8 mouse cellular contexts compared by ENCODE assay signal in the genomic region with DNA sequence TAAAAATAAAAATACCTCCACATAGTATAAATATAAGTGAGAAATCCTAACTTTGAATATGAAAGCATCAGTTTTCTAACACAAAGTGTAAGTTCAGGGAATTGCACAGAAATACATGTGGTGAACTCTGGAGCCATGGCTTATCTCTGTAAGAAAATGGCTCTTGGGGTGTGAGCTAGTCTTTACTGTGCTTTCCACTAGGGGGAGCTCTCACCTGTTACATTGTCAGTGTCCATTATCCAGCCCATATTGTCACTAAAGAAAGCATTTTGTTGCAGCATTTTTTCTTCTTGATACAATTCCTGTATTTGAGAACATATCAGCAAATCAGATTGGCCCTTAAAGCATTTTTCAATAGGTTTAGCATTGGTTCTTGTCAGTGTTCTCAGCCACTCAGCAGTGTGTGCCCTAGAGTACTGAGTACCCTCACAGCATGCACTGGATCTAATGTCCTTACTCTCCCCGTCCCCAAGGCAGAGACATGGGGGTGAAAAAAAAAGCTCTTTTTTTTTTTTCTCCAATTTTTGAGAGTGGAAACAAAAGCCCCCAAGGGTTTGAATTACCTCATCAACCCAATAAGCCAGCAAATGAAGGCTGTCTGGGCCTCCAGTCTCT. TPM values are rescaled to one million over a fixed set of nuclear protein-coding genes. Genes with fewer than 3 reads are reported as not detected.
DNase-seq lines count a peak whose midpoint lies in the region; ATAC-seq and TF ChIP-seq lines count a peak whose summit lies in the region.

No protein-coding gene starts in this region.

- H3K4me1 ChIP-seq in embryonic fibroblast, embryonic 13.5 days (ENCODE audit: control insufficient read depth, insufficient read depth, low read length): peaks cover 16% of the 10 kb centered on the region
- no peaks in the 10 kb centered on the region for H3K4me1 ChIP-seq in hindbrain, postnatal 0 days (ENCODE audit: insufficient read depth, low read length)
- H3K4me1 ChIP-seq in limb, embryonic 14.5 days (ENCODE audit: control insufficient read depth, insufficient read depth, low read length): peaks cover 10% of the 10 kb centered on the region

- WGBS in hindbrain, postnatal 0 days: 50% methylated on average over 1 of the region's 1 CpGs
- WGBS in limb, embryonic 14.5 days: 57% methylated on average over 1 of the region's 1 CpGs

- ATAC-seq in hindbrain, postnatal 0 days: peak; percentile 68; the same call in 1 of the 2 replicates
- ATAC-seq in limb, embryonic 14.5 days (ENCODE audit: low FRiP score, low read depth): peak; percentile 43; the same call in 1 of the 2 replicates

- H3K9ac ChIP-seq in hindbrain, postnatal 0 days (replicated peaks; ENCODE audit: low read length): no peak overlapping the region
- H3K9ac ChIP-seq in limb, embryonic 14.5 days (ENCODE audit: low read depth, low read length, severe bottlenecking): no peak overlapping the region

- peak; percentile 70 to 72 for DNase-seq in right cerebral cortex, adult 2 months (ENCODE audit: low spot score in 2 of 2)
- no peak for DNase-seq in right cerebral cortex, postnatal 36 days (ENCODE audit: low spot score in 2 of 2)
- DNase-seq in ZHBTc4 (ENCODE audit: low read depth, low spot score): peak; percentile 81
- DNase-seq in hindbrain, postnatal 0 days (ENCODE audit: low spot score): peak; percentile 90
- peak; percentile 87 for DNase-seq in limb, embryonic 14.5 days (ENCODE audit: low spot score)
- DNase-seq in frontal cortex, postnatal 14 days (ENCODE audit: low spot score in 2 of 2): no peak

- no peaks in the 10 kb centered on the region for H3K79me2 ChIP-seq in myocyte (ENCODE audit: control insufficient read depth, insufficient read depth)

- H3K9me3 ChIP-seq in hindbrain, postnatal 0 days (ENCODE audit: low read length): no peaks in the 10 kb centered on the region
- H3K9me3 ChIP-seq in limb, embryonic 14.5 days (ENCODE audit: control insufficient read depth, low read length): no peaks in the 10 kb centered on the region

- peak overlapping the region; percentile 59; the same call in 1 of the 2 replicates for H3K27ac ChIP-seq in embryonic fibroblast, embryonic 13.5 days (ENCODE audit: insufficient read depth, low read length)
- H3K27ac ChIP-seq in hindbrain, postnatal 0 days: no peak overlapping the region
- no peak overlapping the region; the same call in 1 of the 2 replicates for H3K27ac ChIP-seq in limb, embryonic 14.5 days (replicated peaks; ENCODE audit: low read depth, low read length)

- H3K36me3 ChIP-seq in hindbrain, postnatal 0 days (ENCODE audit: insufficient read depth, low read length): peaks cover 10% of the 10 kb centered on the region; the same call in 1 of the 2 replicates
- peaks cover 12% of the 10 kb centered on the region for H3K36me3 ChIP-seq in limb, embryonic 14.5 days (ENCODE audit: control insufficient read depth, insufficient read depth, low read length)
- no peaks in the 10 kb centered on the region for H3K36me3 ChIP-seq in myocyte (ENCODE audit: control insufficient read depth, insufficient read depth)

- TF ChIP-seq POLR2A in embryonic fibroblast, embryonic 13.5 days (IDR thresholded peaks at IDR 0.05; ENCODE audit: low read depth, low read length): no peak
- no peak for TF ChIP-seq POLR2A in limb, embryonic 14.5 days (IDR thresholded peaks at IDR 0.05; ENCODE audit: borderline replicate concordance, extremely low read depth, insufficient read depth, insufficient read length)
- TF ChIP-seq POLR2A in myocyte (IDR thresholded peaks at IDR 0.05; ENCODE audit: insufficient read length, low read depth): no peak

- H3K27me3 ChIP-seq in hindbrain, postnatal 0 days (ENCODE audit: insufficient read depth, low read length): no peaks in the 10 kb centered on the region
- H3K27me3 ChIP-seq in limb, embryonic 14.5 days (ENCODE audit: control insufficient read depth, insufficient read depth, low read length): no peaks in the 10 kb centered on the region
- H3K27me3 ChIP-seq in myocyte (ENCODE audit: control insufficient read depth, insufficient read depth, insufficient read length): no peaks in the 10 kb centered on the region

- H3K4me3 ChIP-seq in embryonic fibroblast, embryonic 13.5 days (ENCODE audit: insufficient read depth, low read length): no peak overlapping the region
- no peak overlapping the region for H3K4me3 ChIP-seq in hindbrain, postnatal 0 days (ENCODE audit: low read length)
- no peak overlapping the region for H3K4me3 ChIP-seq in limb, embryonic 14.5 days (replicated peaks; ENCODE audit: low read length)
- no peak overlapping the region for H3K4me3 ChIP-seq in myocyte

- H3K4me2 ChIP-seq in hindbrain, postnatal 0 days (ENCODE audit: low read depth, low read length): no peak overlapping the region
- H3K4me2 ChIP-seq in limb, embryonic 14.5 days (replicated peaks; ENCODE audit: low read depth, low read length, severe bottlenecking): no peak overlapping the region
- H3K4me2 ChIP-seq in myocyte (ENCODE audit: low read depth): peak overlapping the region; percentile 85

- no peak for TF ChIP-seq CTCF in embryonic fibroblast, embryonic 13.5 days (IDR thresholded peaks at IDR 0.05; ENCODE audit: borderline replicate concordance, insufficient read depth, low read length)
- peak; percentile 90 for TF ChIP-seq CTCF in hindbrain, postnatal 0 days (IDR thresholded peaks at IDR 0.05; ENCODE audit: low read depth)

- H3ac ChIP-seq in myocyte (ENCODE audit: control insufficient read depth, insufficient read length): no peak overlapping the region

TF ChIP-seq in myocyte, 11 proteins besides CTCF, POLR2A, EP300 and RAD21:
- no peak for TF ChIP-seq USF1 (IDR thresholded peaks at IDR 0.05; ENCODE audit: low read depth)
- no peak for TF ChIP-seq TCF12 (IDR thresholded peaks at IDR 0.05; ENCODE audit: insufficient read depth, poor library complexity, severe bottlenecking)
- TF ChIP-seq MYOD1 (IDR thresholded peaks at IDR 0.05; ENCODE audit: control insufficient read depth in 1 of 3, insufficient read length in 2 of 3, low read depth in 2 of 3): no peak

RNA-seq across cellular contexts. Expression of gene Cep63, which starts 6.7 kb away (rescaled TPM):
- 22.8 and 27.0 TPM in 2 replicates for polyA plus RNA-seq in embryonic fibroblast, embryonic 13.5 days (2011; ENCODE audit: insufficient read length, low read depth, missing spikeins)
- total RNA-seq in hindbrain, postnatal 0 days (2014; rRNA removed): 6.0 and 15.3 TPM in 2 replicates
- polyA plus RNA-seq in hindbrain, postnatal 0 days (2015; fragmentation: Nextera tagmentation; extraction: Ambion mirVana): 33.7 and 37.7 TPM in 2 replicates
- polyA plus RNA-seq in limb, embryonic 14.5 days (2012; rRNA removed): 15.2 and 28.1 TPM in 2 replicates
- polyA plus RNA-seq in limb, embryonic 14.5 days (2014; fragmentation: Nextera tagmentation; extraction: Ambion mirVana): 44.1 and 45.3 TPM in 2 replicates
- polyA plus RNA-seq in myocyte (2012; fragmentation: generic; extraction: Trizol): 8.8 TPM

RNA-seq across cellular contexts. Expression of gene Anapc13, which starts 6.9 kb away (rescaled TPM):
- 44.9 and 51.4 TPM in 2 replicates for polyA plus RNA-seq in embryonic fibroblast, embryonic 13.5 days (2011; ENCODE audit: insufficient read length, low read depth, missing spikeins)
- total RNA-seq in hindbrain, postnatal 0 days (2014; rRNA removed): 14.3 and 22.0 TPM in 2 replicates
- 170 and 191 TPM in 2 replicates for polyA plus RNA-seq in hindbrain, postnatal 0 days (2015; fragmentation: Nextera tagmentation; extraction: Ambion mirVana)
- polyA plus RNA-seq in limb, embryonic 14.5 days (2012; rRNA removed): 88.7 and 191 TPM in 2 replicates
- 169 and 177 TPM in 2 replicates for polyA plus RNA-seq in limb, embryonic 14.5 days (2014; fragmentation: Nextera tagmentation; extraction: Ambion mirVana)
- polyA plus RNA-seq in myocyte (2012; fragmentation: generic; extraction: Trizol): 144 TPM

Comparison
In these comparisons a context has a peak if more than half of its experiments do, and no peak if none do; other contexts are left out.
1. DNase-seq: peak in right cerebral cortex, adult 2 months (2 of 2), ZHBTc4 (single experiment), hindbrain, postnatal 0 days (single experiment) and limb, embryonic 14.5 days (single experiment); none in right cerebral cortex, postnatal 36 days (0 of 2) and frontal cortex, postnatal 14 days (0 of 2).